Mouse (Mus musculus) hindbrain, embryonic 15.5 days (tissue): ENCODE measurements around the gene Myl4. TPM values are rescaled to one million over a fixed set of nuclear protein-coding genes. Genes with fewer than 3 reads are reported as not detected.

Source experiments
- ATAC-seq: fragments of 200-750 bp; cut with Nextera tagmentation; 2 replicates; pipeline ENCODE4 v1.8.0; 2017; ENCODE audit warnings: low read depth, moderate number of reproducible peaks, moderate TSS enrichment; ENCODE audit not compliant: low FRiP score
- H3K27ac ChIP-seq: fragments of 300-500 bp; sonication (generic); replicated peaks from 2 replicates; pipeline ENCODE4 v1.5.1; 2015; ENCODE audit warnings: mild to moderate bottlenecking, inconsistent platforms
- H3K27me3 ChIP-seq: fragments of 300-500 bp; sonication (generic); 2 replicates; pipeline ENCODE4 v1.6.1; 2015; ENCODE audit warnings: control low read depth, inconsistent platforms
- H3K36me3 ChIP-seq: fragments of 300-500 bp; sonication (generic); 2 replicates; pipeline ENCODE4 v1.6.1; 2015; ENCODE audit warnings: control low read depth, inconsistent platforms
- H3K4me1 ChIP-seq: fragments of 300-500 bp; sonication (generic); replicated peaks from 2 replicates; pipeline ENCODE4 v1.6.1; 2015; ENCODE audit warnings: control low read depth, inconsistent platforms
- H3K4me2 ChIP-seq: fragments of 300-500 bp; sonication (generic); 2 replicates; pipeline ENCODE4 v1.6.1; 2015; ENCODE audit warnings: moderate library complexity, mild to moderate bottlenecking, inconsistent platforms
- H3K4me3 ChIP-seq: fragments of 300-500 bp; sonication (generic); 2 replicates; pipeline ENCODE4 v1.5.1; 2015; ENCODE audit warnings: mild to moderate bottlenecking, inconsistent platforms
- H3K9ac ChIP-seq: fragments of 300-500 bp; sonication (generic); 2 replicates; pipeline ENCODE4 v1.6.1; 2015; ENCODE audit warnings: inconsistent platforms
- H3K9me3 ChIP-seq: fragments of 300-500 bp; sonication (generic); 2 replicates; pipeline ENCODE4 v1.6.1; 2016; ENCODE audit warnings: control low read depth, inconsistent platforms
- WGBS: fragments of 180-500 bp; shearing (Covaris S2); methylation state at CpG from one replicate; pipeline ENCODE4 v1.1.7; 2015; 5-methylcytosine and 5-hydroxymethylcytosine counted together
- polyA plus RNA-seq: library from polyadenylated mRNA; unstranded; fragments of >200 nt; fragmentation: Nextera tagmentation; extraction: Ambion mirVana; gene quantifications from 2 replicates; pipeline ENCODE4 v1.2.1, GENCODE M21; 2015

Myl4 gene
- polyA plus RNA-seq, 1 experiment from 2014 or later: 2.8 TPM

GRCm38 (mm10) chr11:104609733-104610132 lies 59.3 kb downstream of the Myl4 start:
- no peak for ATAC-seq
- Histone ChIP-seq H3K9me3 (no peaks in the 10 kb centered on the region), H3K27me3 (peaks cover 23% of the 10 kb centered on the region; the same call in 1 of the 2 replicates), H3K4me2 (no peak overlapping the region), H3K4me1 (peaks cover 12% of the 10 kb centered on the region; the same call in 1 of the 2 replicates), H3K4me3 (no peak overlapping the region), H3K36me3 (no peaks in the 10 kb centered on the region), H3K9ac (no peak overlapping the region), H3K27ac (no peak overlapping the region)
- WGBS: 57% methylated on average over 4 of the region's 4 CpGs

GRCm38 (mm10) chr11:104611579-104612151 lies 61.2 kb downstream of the Myl4 start:
- Histone ChIP-seq H3K36me3 (no peaks in the 10 kb centered on the region), H3K4me3 (no peak overlapping the region), H3K9me3 (no peaks in the 10 kb centered on the region), H3K27me3 (peaks cover 25% of the 10 kb centered on the region), H3K9ac (no peak overlapping the region), H3K27ac (no peak overlapping the region), H3K4me2 (no peak overlapping the region), H3K4me1 (peaks cover 12% of the 10 kb centered on the region; the same call in 1 of the 2 replicates)
- 50% methylated on average over 4 of the region's 4 CpGs for WGBS
- ATAC-seq: no peak

GRCm38 (mm10) chr11:104613551-104613950 lies 63.1 kb downstream of the Myl4 start:
- no peak for ATAC-seq
- 88% methylated on average over 10 of the region's 10 CpGs for WGBS
- Histone ChIP-seq H3K4me3 (no peak overlapping the region), H3K36me3 (no peaks in the 10 kb centered on the region), H3K27me3 (peaks cover 22% of the 10 kb centered on the region), H3K4me1 (peaks cover 2% of the 10 kb centered on the region; the same call in 1 of the 2 replicates), H3K9ac (no peak overlapping the region), H3K9me3 (no peaks in the 10 kb centered on the region), H3K4me2 (no peak overlapping the region), H3K27ac (no peak overlapping the region)

GRCm38 (mm10) chr11:104614130-104614529 lies 63.7 kb downstream of the Myl4 start:
- no peak overlapping the region for H3K4me3 ChIP-seq
- no peaks in the 10 kb centered on the region for H3K9me3 ChIP-seq
- no peaks in the 10 kb centered on the region for H3K4me1 ChIP-seq
- ATAC-seq: no peak
- peaks cover 22% of the 10 kb centered on the region for H3K27me3 ChIP-seq
- H3K27ac ChIP-seq: no peak overlapping the region
- H3K4me2 ChIP-seq: no peak overlapping the region
- no peaks in the 10 kb centered on the region for H3K36me3 ChIP-seq
- H3K9ac ChIP-seq: no peak overlapping the region
- 83% methylated on average over 2 of the region's 2 CpGs for WGBS

- H3K4me2 ChIP-seq: no peak overlapping the region
- no peak overlapping the region for H3K4me3 ChIP-seq
- no peak overlapping the region for H3K9ac ChIP-seq
- H3K27ac ChIP-seq: no peak overlapping the region
- ATAC-seq: no peak
- 0 out of 2 replicates have a peak, but pooled peaks cover 5% of the 10 kb centered on the region for H3K4me1 ChIP-seq
- no peaks in the 10 kb centered on the region for H3K36me3 ChIP-seq
- peaks cover 9% of the 10 kb centered on the region; the same call in 1 of the 2 replicates for H3K27me3 ChIP-seq
- H3K9me3 ChIP-seq: no peaks in the 10 kb centered on the region
- WGBS: 84% methylated on average over 5 of the region's 5 CpGs
Observed at GRCm38 (mm10) chr11:104616182-104616581, 65.7 kb downstream of the Myl4 start.

GRCm38 (mm10) chr11:104618638-104619076 lies 68.2 kb downstream of the Myl4 start:
- no peak for ATAC-seq
- WGBS: 69% methylated on average over 6 of the region's 6 CpGs
- peaks cover 3% of the 10 kb centered on the region; the same call in 1 of the 2 replicates for H3K27me3 ChIP-seq

GRCm38 (mm10) chr11:104619084-104620022 lies 68.9 kb downstream of the Myl4 start:
- WGBS: 43% methylated on average over 13 of the region's 13 CpGs
- Histone ChIP-seq H3K27me3 (peaks cover 3% of the 10 kb centered on the region; the same call in 1 of the 2 replicates), H3K9me3 (no peaks in the 10 kb centered on the region), H3K27ac (no peak overlapping the region), H3K4me3 (no peak overlapping the region), H3K9ac (no peak overlapping the region), H3K4me1 (0 out of 2 replicates have a peak, but pooled peaks cover 5% of the 10 kb centered on the region), H3K4me2 (no peak overlapping the region), H3K36me3 (no peaks in the 10 kb centered on the region)
- ATAC-seq: 0 out of 2 replicates have a peak, but pooled peaks have one; percentile 34

More at GRCm38 (mm10) chr11:104618638-104619076, 68.2 kb downstream of the Myl4 start:
- no peak overlapping the region for H3K27ac ChIP-seq
- no peaks in the 10 kb centered on the region for H3K9me3 ChIP-seq
- no peak overlapping the region for H3K4me2 ChIP-seq
- H3K9ac ChIP-seq: no peak overlapping the region
- H3K36me3 ChIP-seq: no peaks in the 10 kb centered on the region
- H3K4me1 ChIP-seq: 0 out of 2 replicates have a peak, but pooled peaks cover 5% of the 10 kb centered on the region
- no peak overlapping the region for H3K4me3 ChIP-seq

GRCm38 (mm10) chr11:104622040-104622962 lies 71.8 kb downstream of the Myl4 start:
- H3K4me2 ChIP-seq: no peak overlapping the region
- H3K4me1 ChIP-seq: peaks cover 5% of the 10 kb centered on the region; the same call in 1 of the 2 replicates
- H3K27me3 ChIP-seq: no peaks in the 10 kb centered on the region
- H3K9ac ChIP-seq: no peak overlapping the region
- H3K36me3 ChIP-seq: no peaks in the 10 kb centered on the region
- WGBS: 45% methylated on average over 12 of the region's 12 CpGs
- ATAC-seq: no peak
- H3K9me3 ChIP-seq: no peaks in the 10 kb centered on the region
- H3K4me3 ChIP-seq: no peak overlapping the region
- no peak overlapping the region for H3K27ac ChIP-seq

GRCm38 (mm10) chr11:104624791-104625391 lies 74.4 kb downstream of the Myl4 start:
- no peak for ATAC-seq
- no peaks in the 10 kb centered on the region for H3K27me3 ChIP-seq
- H3K4me3 ChIP-seq: no peak overlapping the region
- 51% methylated on average over 6 of the region's 6 CpGs for WGBS
- no peak overlapping the region for H3K27ac ChIP-seq
- H3K9me3 ChIP-seq: no peaks in the 10 kb centered on the region
- no peaks in the 10 kb centered on the region; the same call in 1 of the 2 replicates for H3K4me1 ChIP-seq
- H3K36me3 ChIP-seq: no peaks in the 10 kb centered on the region
- H3K4me2 ChIP-seq: no peak overlapping the region
- no peak overlapping the region for H3K9ac ChIP-seq

- no peak for ATAC-seq
- H3K4me3 ChIP-seq: no peak overlapping the region
- H3K4me1 ChIP-seq: no peaks in the 10 kb centered on the region; the same call in 1 of the 2 replicates
- no peaks in the 10 kb centered on the region for H3K9me3 ChIP-seq
- no peak overlapping the region for H3K4me2 ChIP-seq
- no peaks in the 10 kb centered on the region for H3K27me3 ChIP-seq
- no peak overlapping the region for H3K9ac ChIP-seq
- H3K36me3 ChIP-seq: no peaks in the 10 kb centered on the region
- H3K27ac ChIP-seq: no peak overlapping the region
- WGBS: 48% methylated on average over 12 of the region's 12 CpGs
Observed at GRCm38 (mm10) chr11:104625453-104626402, 75.3 kb downstream of the Myl4 start.
